Mouse (Mus musculus) hindbrain, postnatal 0 days (tissue): ENCODE measurements around the gene Chid1. TPM values are rescaled to one million over a fixed set of nuclear protein-coding genes. Genes with fewer than 3 reads are reported as not detected.

Experiments
- ATAC-seq: fragments of 200-750 bp; cut with Nextera tagmentation; 2 replicates; pipeline ENCODE4 v1.8.0; 2017; ENCODE audit warnings: mild to moderate bottlenecking, moderate TSS enrichment, moderate library complexity
- DNase-seq: peaks from one replicate; pipeline ENCODE4 v3.0.0-alpha.2; 2015; ENCODE audit warnings: low spot score
- H3K27ac ChIP-seq: fragments of 300-500 bp; sonication (generic); 2 replicates; pipeline ENCODE4 v1.5.1; 2014; ENCODE audit warnings: mild to moderate bottlenecking
- H3K27me3 ChIP-seq: fragments of 300-500 bp; sonication (generic); 2 replicates; pipeline ENCODE4 v1.6.1; 2014; ENCODE audit warnings: low read length, mixed read lengths; ENCODE audit not compliant: insufficient read depth
- H3K36me3 ChIP-seq: fragments of 300-500 bp; sonication (generic); 2 replicates; pipeline ENCODE4 v1.6.1; 2014; ENCODE audit warnings: low read length, mixed read lengths; ENCODE audit not compliant: insufficient read depth
- H3K4me1 ChIP-seq: fragments of 300-500 bp; sonication (generic); 2 replicates; pipeline ENCODE4 v1.6.1; 2014; ENCODE audit warnings: antibody characterized with exemption, low read length, mixed read lengths; ENCODE audit not compliant: insufficient read depth
- H3K4me2 ChIP-seq: fragments of 300-500 bp; sonication (generic); 2 replicates; pipeline ENCODE4 v1.6.1; 2014; ENCODE audit warnings: low read depth, mild to moderate bottlenecking, low read length, moderate library complexity, mixed read lengths
- H3K4me3 ChIP-seq: fragments of 300-500 bp; sonication (generic); 2 replicates; pipeline ENCODE4 v1.5.1; 2014; ENCODE audit warnings: low read length
- H3K9ac ChIP-seq: fragments of 300-500 bp; sonication (generic); replicated peaks from 2 replicates; pipeline ENCODE4 v1.6.1; 2014; ENCODE audit warnings: mild to moderate bottlenecking, low read length, moderate library complexity, mixed read lengths
- H3K9me3 ChIP-seq: fragments of 300-500 bp; sonication (generic); 2 replicates; pipeline ENCODE4 v1.6.1; 2016; ENCODE audit warnings: low read length, mixed read lengths
- CTCF ChIP-seq: IDR thresholded peaks from 2 replicates; pipeline ENCODE4 v1.5.1; 2016; ENCODE audit warnings: antibody characterized with exemption, control low read depth, low read depth
- WGBS: fragments of 180-500 bp; shearing (Covaris S2); extraction: QIAGEN DNeasy Blood & Tissue Kit; methylation state at CpG from one replicate; pipeline ENCODE4 v1.1.7; 2014; 5-methylcytosine and 5-hydroxymethylcytosine counted together
- polyA plus RNA-seq: library from polyadenylated mRNA; unstranded; fragments of >200 nt; fragmentation: Nextera tagmentation; extraction: Ambion mirVana; gene quantifications from 2 replicates; pipeline ENCODE4 v1.2.1, GENCODE M21; 2015
- total RNA-seq: library from RNA; depleted of rRNA; stranded (reverse); fragments of >200 nt; gene quantifications from 2 replicates; pipeline ENCODE4 v1.2.3, GENCODE M21; 2014

The Chid1 gene
- total and polyA plus RNA-seq, 2 experiments from 2014 or later = 47.8 to 55.2 TPM

- no peaks in the 10 kb centered on the region for H3K27me3 ChIP-seq
- H3K4me1 ChIP-seq = peaks cover 11% of the 10 kb centered on the region
- no peaks in the 10 kb centered on the region for H3K9me3 ChIP-seq
- TF ChIP-seq CTCF = no peak
- no peaks in the 10 kb centered on the region for H3K36me3 ChIP-seq
- H3K4me2 ChIP-seq = no peak overlapping the region
- DNase-seq (no peak), ATAC-seq (no peak)
- H3K27ac ChIP-seq = no peak overlapping the region
- no peak overlapping the region for H3K4me3 ChIP-seq
- 89% methylated on average over 4 of the region's 4 CpGs for WGBS
- no peak overlapping the region for H3K9ac ChIP-seq
These were observed 20.8 kb upstream of the Chid1 start for GRCm38 (mm10) chr7:141560471-141560870.

DNA sequence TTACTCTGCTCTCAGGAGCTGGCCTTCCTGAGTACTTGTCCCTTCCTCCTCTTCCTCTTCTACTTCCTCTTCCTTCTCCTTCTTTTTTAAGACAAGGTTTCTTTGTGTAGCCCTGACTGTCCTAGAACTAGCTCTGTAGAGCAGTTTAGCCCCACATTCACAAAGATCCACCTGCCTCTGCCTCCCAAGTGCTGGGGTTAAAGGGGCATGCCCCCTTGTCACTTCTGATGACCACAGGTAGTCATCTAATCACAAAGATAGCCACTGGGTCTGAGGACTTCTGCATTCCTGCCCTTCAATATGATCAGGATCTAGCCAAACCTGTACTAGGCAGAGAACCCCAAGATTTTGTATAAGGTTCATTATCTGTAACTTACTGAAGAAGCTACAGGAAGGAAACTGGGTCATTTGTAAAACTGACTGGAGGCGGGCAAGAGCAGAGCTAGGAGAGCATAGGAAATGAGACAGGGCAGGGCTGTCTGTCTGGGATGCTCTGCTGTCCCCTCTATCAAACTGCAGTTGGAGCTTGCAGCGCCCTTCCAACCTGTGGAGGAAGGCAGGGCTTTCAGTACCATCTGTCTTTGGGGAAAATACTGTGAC lies 20.2 kb upstream of the Chid1 start:
- no peaks in the 10 kb centered on the region for H3K27me3 ChIP-seq
- no peaks in the 10 kb centered on the region for H3K9me3 ChIP-seq
- no peak for ATAC-seq
- WGBS = 80% methylated on average over 2 of the region's 2 CpGs
- no peak overlapping the region for H3K9ac ChIP-seq
- peaks cover 11% of the 10 kb centered on the region for H3K4me1 ChIP-seq
- TF ChIP-seq CTCF = no peak
- H3K4me3 ChIP-seq = no peak overlapping the region
- DNase-seq = no peak
- H3K27ac ChIP-seq = no peak overlapping the region
- H3K4me2 ChIP-seq = no peak overlapping the region
- no peaks in the 10 kb centered on the region for H3K36me3 ChIP-seq

GRCm38 (mm10) chr7:141558946-141559345 lies 19.3 kb upstream of the Chid1 start:
- Histone ChIP-seq H3K27ac (no peak overlapping the region), H3K36me3 (no peaks in the 10 kb centered on the region), H3K4me1 (peaks cover 5% of the 10 kb centered on the region; the same call in 1 of the 2 replicates), H3K27me3 (no peaks in the 10 kb centered on the region), H3K9me3 (no peaks in the 10 kb centered on the region), H3K4me3 (no peak overlapping the region), H3K9ac (no peak overlapping the region), H3K4me2 (no peak overlapping the region)
- DNase-seq (no peak), ATAC-seq (no peak)
- no peak for TF ChIP-seq CTCF

DNA sequence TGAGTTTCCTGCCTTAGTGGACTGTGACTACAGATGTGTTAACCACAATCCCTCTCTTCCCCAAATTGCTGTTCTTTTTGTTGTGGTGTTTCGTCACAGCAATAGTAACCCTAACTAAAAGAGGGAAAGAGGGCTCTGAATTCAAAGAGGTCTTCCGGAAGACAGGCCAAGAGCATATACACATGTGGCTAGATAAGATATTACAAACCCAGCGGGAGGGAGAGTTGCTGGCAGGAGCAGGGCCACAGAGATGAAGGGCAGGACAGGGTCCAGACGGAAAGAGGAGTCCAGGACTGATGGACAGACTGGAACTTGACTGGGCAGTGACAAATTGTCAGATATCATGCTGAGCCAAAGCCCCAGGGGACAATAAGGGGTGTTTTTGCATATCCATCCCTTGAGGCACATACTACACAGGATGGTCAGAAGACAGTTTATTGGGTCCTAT lies 18.7 kb upstream of the Chid1 start:
- DNase-seq (no peak), ATAC-seq (no peak)
- Histone ChIP-seq H3K4me3 (no peak overlapping the region), H3K36me3 (no peaks in the 10 kb centered on the region), H3K9ac (no peak overlapping the region), H3K9me3 (no peaks in the 10 kb centered on the region), H3K4me2 (no peak overlapping the region), H3K27me3 (no peaks in the 10 kb centered on the region), H3K4me1 (peaks cover 5% of the 10 kb centered on the region; the same call in 1 of the 2 replicates), H3K27ac (no peak overlapping the region)
- no peak for TF ChIP-seq CTCF
- WGBS = 65% methylated on average over 4 of the region's 4 CpGs

GRCm38 (mm10) chr7:141550464-141550863 lies 10.8 kb upstream of the Chid1 start:
- no peaks in the 10 kb centered on the region for H3K27me3 ChIP-seq
- no peak overlapping the region for H3K4me3 ChIP-seq
- no peak overlapping the region for H3K4me2 ChIP-seq
- TF ChIP-seq CTCF = no peak
- H3K36me3 ChIP-seq = no peaks in the 10 kb centered on the region
- H3K4me1 ChIP-seq = no peaks in the 10 kb centered on the region
- DNase-seq = no peak
- H3K9me3 ChIP-seq = no peaks in the 10 kb centered on the region
- ATAC-seq = no peak
- WGBS = 82% methylated on average over 2 of the region's 2 CpGs
- no peak overlapping the region for H3K27ac ChIP-seq
- H3K9ac ChIP-seq = no peak overlapping the region

GRCm38 (mm10) chr7:141549432-141550061 lies 9.9 kb upstream of the Chid1 start:
- no peaks in the 10 kb centered on the region for H3K27me3 ChIP-seq

DNA sequence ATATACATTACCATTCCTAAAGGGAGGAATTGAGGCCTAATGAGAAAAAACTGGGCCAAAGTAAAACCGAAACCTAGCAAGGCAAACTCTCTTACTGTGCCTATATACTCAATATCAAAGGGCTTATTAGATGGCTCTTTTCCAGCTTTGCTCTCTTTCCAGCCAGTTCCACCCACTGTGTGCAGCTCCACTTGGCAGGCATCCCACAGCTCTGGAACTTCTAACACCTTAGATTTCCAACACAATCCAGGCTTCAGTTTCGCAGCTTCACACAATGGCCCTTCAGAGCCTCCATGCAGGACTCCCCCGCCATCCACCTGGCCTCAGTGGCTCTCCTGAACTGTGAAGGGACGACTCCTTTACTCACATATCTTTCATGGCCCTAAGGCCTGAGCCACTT lies 5.0 kb upstream of the Chid1 start:
- peak; percentile 43 for DNase-seq
- Histone ChIP-seq H3K27me3 (no peaks in the 10 kb centered on the region), H3K9ac (no peak overlapping the region), H3K27ac (no peak overlapping the region), H3K4me1 (peaks cover 9% of the 10 kb centered on the region; the same call in 1 of the 2 replicates), H3K9me3 (no peaks in the 10 kb centered on the region), H3K36me3 (no peaks in the 10 kb centered on the region), H3K4me3 (no peak overlapping the region), H3K4me2 (no peak overlapping the region)
- TF ChIP-seq CTCF = no peak
- ATAC-seq = no peak
- WGBS = 40% methylated on average over 4 of the region's 4 CpGs

More at GRCm38 (mm10) chr7:141549432-141550061, 9.9 kb upstream of the Chid1 start:
- no peak for ATAC-seq
- Histone ChIP-seq H3K4me1 (no peaks in the 10 kb centered on the region), H3K36me3 (no peaks in the 10 kb centered on the region), H3K4me3 (no peak overlapping the region), H3K9me3 (no peaks in the 10 kb centered on the region), H3K4me2 (no peak overlapping the region), H3K9ac (no peak overlapping the region), H3K27ac (no peak overlapping the region)
- no peak for TF ChIP-seq CTCF
- no peak for DNase-seq
- WGBS = 85% methylated on average over 3 of the region's 3 CpGs
